Mouse (Mus musculus) frontal cortex, adult 2 months (tissue): ENCODE measurements at regions not wholly inside any gene's neighbourhood (a gene's known extent, or its start where the extent isn't known, plus 50 kb on each side); places are given as distances from the start of the nearest gene placed in this dataset.

Source experiments
- DNase-seq, 2 experiments: peaks; one replicate each; pipeline ENCODE4 v3.0.0; 2022; ENCODE audit warnings: low spot score in 1 of 2; ENCODE audit errors: extremely low spot score in 1 of 2

GRCm38 (mm10) chr5:54543556-54544061 is 545.3 kb downstream of the Stim2 start:
- DNase-seq, result peak; percentile 8 to 20

- DNase-seq, result no peak
These were observed 580.2 kb downstream of the Stim2 start for GRCm38 (mm10) chr5:54578519-54578918.

GRCm38 (mm10) chr5:54579458-54579857 is 581.2 kb downstream of the Stim2 start:
- DNase-seq, result no peak

GRCm38 (mm10) chr5:54582175-54582574 is 583.9 kb downstream of the Stim2 start:
- DNase-seq, result peak; percentile 6 to 23

- DNase-seq, result no peak
These were observed 590.2 kb downstream of the Stim2 start for GRCm38 (mm10) chr5:54588332-54589020.

- no peak for DNase-seq
These were observed 612.7 kb downstream of the Stim2 start for GRCm38 (mm10) chr5:54610957-54611356.

GRCm38 (mm10) chr5:54622733-54623132 is 624.4 kb downstream of the Stim2 start:
- no peak for DNase-seq

GRCm38 (mm10) chr5:54632281-54632680 is 634.0 kb downstream of the Stim2 start:
- DNase-seq, result no peak
